Mouse (Mus musculus): ENCODE results near the gene Baz2b.

- TF ChIP-seq CTCF (IDR thresholded peaks at IDR 0.05; ENCODE audit: low read depth) (no peak), EP300 (IDR thresholded peaks at IDR 0.05; ENCODE audit: low read depth) (no peak)
These were observed 42.8 kb downstream of the Baz2b start for GRCm38 (mm10) chr2:60166878-60167277.

All from liver, postnatal 0 days (tissue).